8 mouse cellular contexts compared by ENCODE assay signal in genomic region chr3:122300983-122301919, GRCm38 (mm10). TPM values are rescaled to one million over a fixed set of nuclear protein-coding genes. Genes with fewer than 3 reads are reported as not detected.
DNase-seq lines count a peak whose midpoint lies in the region; ATAC-seq and TF ChIP-seq lines count a peak whose summit lies in the region.

No protein-coding gene starts in this region.

- H3K4me3 ChIP-seq in heart, adult 2 months, result no peak overlapping the region
- no peak overlapping the region for H3K4me3 ChIP-seq in heart, embryonic 12.5 days
- H3K4me3 ChIP-seq in forebrain, postnatal 0 days (ENCODE audit: low read depth, low read length), result no peak overlapping the region
- H3K4me3 ChIP-seq in kidney, postnatal 0 days (replicated peaks; ENCODE audit: low read depth, low read length), result no peak overlapping the region
- no peak overlapping the region for H3K4me3 ChIP-seq in liver, embryonic 14.5 days (ENCODE audit: insufficient read depth in 1 of 2, low read depth in 2 of 2, low read length in 2 of 2)

- H3K36me3 ChIP-seq in heart, adult 2 months (ENCODE audit: control insufficient read depth, insufficient read depth, low read length), result no peaks in the 10 kb centered on the region
- no peaks in the 10 kb centered on the region for H3K36me3 ChIP-seq in heart, embryonic 12.5 days
- H3K36me3 ChIP-seq in forebrain, postnatal 0 days (ENCODE audit: insufficient read depth), result no peaks in the 10 kb centered on the region
- no peaks in the 10 kb centered on the region for H3K36me3 ChIP-seq in kidney, postnatal 0 days (ENCODE audit: insufficient read depth, low read length)
- H3K36me3 ChIP-seq in liver, embryonic 14.5 days (replicated peaks; ENCODE audit: control insufficient read depth, insufficient read depth, low read depth), result no peaks in the 10 kb centered on the region

- H3K27me3 ChIP-seq in heart, adult 2 months (ENCODE audit: control insufficient read depth, insufficient read depth, low read length), result no peaks in the 10 kb centered on the region
- H3K27me3 ChIP-seq in heart, embryonic 12.5 days (replicated peaks), result peaks cover 28% of the 10 kb centered on the region
- H3K27me3 ChIP-seq in forebrain, postnatal 0 days (ENCODE audit: insufficient read depth, low read length), result no peaks in the 10 kb centered on the region
- no peaks in the 10 kb centered on the region for H3K27me3 ChIP-seq in kidney, postnatal 0 days (ENCODE audit: insufficient read depth, low read length)
- H3K27me3 ChIP-seq in liver, embryonic 14.5 days (ENCODE audit: control insufficient read depth, insufficient read depth, low read length), result no peaks in the 10 kb centered on the region

- H3K4me1 ChIP-seq in heart, adult 2 months (ENCODE audit: control insufficient read depth, insufficient read depth, low read length), result no peaks in the 10 kb centered on the region; the same call in none of the 2 replicates
- peaks cover 13% of the 10 kb centered on the region for H3K4me1 ChIP-seq in heart, embryonic 12.5 days (replicated peaks)
- no peaks in the 10 kb centered on the region for H3K4me1 ChIP-seq in forebrain, postnatal 0 days (ENCODE audit: insufficient read depth)
- H3K4me1 ChIP-seq in kidney, postnatal 0 days (replicated peaks; ENCODE audit: insufficient read depth, low read length), result 0 out of 2 replicates have a peak, but pooled peaks cover 9% of the 10 kb centered on the region
- H3K4me1 ChIP-seq in liver, embryonic 14.5 days (replicated peaks; ENCODE audit: control insufficient read depth in 2 of 2, insufficient read depth in 2 of 2, low read length in 1 of 2), result no peaks in the 10 kb centered on the region

- no peaks in the 10 kb centered on the region for H3K79me2 ChIP-seq in heart, adult 2 months (replicated peaks; ENCODE audit: control insufficient read depth, insufficient read depth, low read length)

- H3K4me2 ChIP-seq in heart, embryonic 12.5 days, result no peak overlapping the region
- no peak overlapping the region for H3K4me2 ChIP-seq in forebrain, postnatal 0 days (ENCODE audit: low read depth)
- no peak overlapping the region for H3K4me2 ChIP-seq in kidney, postnatal 0 days (ENCODE audit: low read length)
- no peak overlapping the region for H3K4me2 ChIP-seq in liver, embryonic 14.5 days (ENCODE audit: low read depth)

- ATAC-seq in heart, embryonic 12.5 days (ENCODE audit: insufficient number of reproducible peaks, low FRiP score), result no peak
- ATAC-seq in forebrain, postnatal 0 days, result peak; percentile 87
- peak; percentile 65; the same call in 1 of the 2 replicates for ATAC-seq in kidney, postnatal 0 days (replicated peaks; ENCODE audit: low FRiP score, low read depth)
- ATAC-seq in liver, embryonic 14.5 days (ENCODE audit: insufficient read depth), result peak; percentile 37; the same call in 1 of the 2 replicates

- H3K27ac ChIP-seq in heart, adult 2 months, result peak overlapping the region; percentile 36
- H3K27ac ChIP-seq in heart, embryonic 12.5 days (ENCODE audit: poor library complexity, severe bottlenecking), result no peak overlapping the region
- 0 out of 2 replicates have a peak overlapping the region, but pooled peaks have one; percentile 41 for H3K27ac ChIP-seq in forebrain, postnatal 0 days (ENCODE audit: low read depth, low read length)
- no peak overlapping the region for H3K27ac ChIP-seq in kidney, postnatal 0 days
- no peak overlapping the region for H3K27ac ChIP-seq in liver, embryonic 14.5 days

- TF ChIP-seq EP300 in heart, adult 2 months (IDR thresholded peaks at IDR 0.05; ENCODE audit: insufficient read depth, low read depth, low read length), result peak; percentile 69; the same call in 1 of the 2 replicates
- no peak for TF ChIP-seq EP300 in liver, embryonic 14.5 days (IDR thresholded peaks at IDR 0.05; ENCODE audit: low read depth)

- no peaks in the 10 kb centered on the region for H3K9me3 ChIP-seq in heart, embryonic 12.5 days (replicated peaks)
- no peaks in the 10 kb centered on the region for H3K9me3 ChIP-seq in forebrain, postnatal 0 days (ENCODE audit: low read length)
- no peaks in the 10 kb centered on the region for H3K9me3 ChIP-seq in kidney, postnatal 0 days (replicated peaks; ENCODE audit: low read length)
- H3K9me3 ChIP-seq in liver, embryonic 14.5 days (ENCODE audit: control insufficient read depth, low read length), result no peaks in the 10 kb centered on the region

- WGBS in heart, adult 2 months, result 33% methylated on average over 9 of the region's 9 CpGs
- WGBS in heart, embryonic 12.5 days, result 51% methylated on average over 9 of the region's 9 CpGs
- whole genome bisulfite sequencing in forebrain, postnatal 0 days, result 67% methylated on average over 9 of the region's 9 CpGs
- 44% methylated on average over 9 of the region's 9 CpGs for WGBS in kidney, postnatal 0 days
- 46% methylated on average over 9 of the region's 9 CpGs for WGBS in liver, embryonic 14.5 days (ENCODE audit: insufficient replicate concordance)

- no peak for TF ChIP-seq CTCF in heart, adult 2 months (IDR thresholded peaks at IDR 0.05)
- TF ChIP-seq CTCF in forebrain, postnatal 0 days (IDR thresholded peaks at IDR 0.05; ENCODE audit: low read depth), result no peak
- TF ChIP-seq CTCF in kidney, postnatal 0 days (IDR thresholded peaks at IDR 0.05; ENCODE audit: low read depth), result no peak
- no peak for TF ChIP-seq CTCF in liver, embryonic 14.5 days (IDR thresholded peaks at IDR 0.05; ENCODE audit: low read depth)

- no peak for TF ChIP-seq POLR2A in heart, adult 2 months (IDR thresholded peaks at IDR 0.05; ENCODE audit: insufficient read depth, low read depth, low read length)

- intact Hi-C loops in heart, adult 2 months (cut with DNase I), result no loop called here

- no peak overlapping the region for H3K9ac ChIP-seq in heart, adult 2 months (ENCODE audit: low read depth, low read length)
- no peak overlapping the region for H3K9ac ChIP-seq in heart, embryonic 12.5 days
- no peak overlapping the region for H3K9ac ChIP-seq in forebrain, postnatal 0 days
- H3K9ac ChIP-seq in kidney, postnatal 0 days (ENCODE audit: low read depth, low read length), result no peak overlapping the region
- H3K9ac ChIP-seq in liver, embryonic 14.5 days (replicated peaks), result no peak overlapping the region

- DNase-seq in heart, adult 2 months, result peak; percentile 39 to 61
- peak; percentile 89 to 94 for DNase-seq in adrenal gland, adult (ENCODE audit: inconsistent age in 2 of 2, low spot score in 1 of 2)
- DNase-seq in forebrain, postnatal 0 days, result peak; percentile 63
- DNase-seq in kidney, postnatal 0 days (ENCODE audit: low spot score), result peak; percentile 35
- no peak for DNase-seq in liver, embryonic 14.5 days (ENCODE audit: low read depth in 3 of 3, low spot score in 3 of 3)
- peak; percentile 35 for DNase-seq in skeletal muscle tissue, adult 2 months (ENCODE audit: low read depth, low spot score)
- DNase-seq in urinary bladder, postnatal 25 days (ENCODE audit: low spot score), result no peak

RNA-seq across cellular contexts. Expression of gene Bcar3, which starts 7.3 kb away (rescaled TPM):
- 1 to 10 TPM; 4.7 to 7.5 TPM for total RNA-seq in heart, adult 2 months (2021)
- 10.0 and 10.2 TPM in 2 replicates for polyA plus RNA-seq in heart, adult 2 months (2012; rRNA removed)
- polyA plus RNA-seq in heart, embryonic 12.5 days (2016; fragmentation: Nextera tagmentation; extraction: Ambion mirVana), result 6.0 and 7.3 TPM in 2 replicates
- 9.5 and 11.4 TPM in 2 replicates for total RNA-seq in forebrain, postnatal 0 days (2014; rRNA removed)
- 6.4 and 7.3 TPM in 2 replicates for polyA plus RNA-seq in forebrain, postnatal 0 days (2015; fragmentation: Nextera tagmentation; extraction: Ambion mirVana)
- 18.8 and 20.7 TPM in 2 replicates for polyA plus RNA-seq in kidney, postnatal 0 days (2015; fragmentation: Nextera tagmentation; extraction: Ambion mirVana)
- 3.5 and 4.2 TPM in 2 replicates for polyA plus RNA-seq in liver, embryonic 14.5 days (2012; rRNA removed)
- polyA plus RNA-seq in liver, embryonic 14.5 days (2014; fragmentation: Nextera tagmentation; extraction: Ambion mirVana), result 3.1 and 3.5 TPM in 2 replicates

RNA-seq across cellular contexts. Expression of gene Dnttip2, which starts 27.1 kb away (rescaled TPM):
- total RNA-seq in heart, adult 2 months (2021), result 10 to 100 TPM; 25.7 to 25.8 TPM
- polyA plus RNA-seq in heart, adult 2 months (2012; rRNA removed), result 6.9 and 11.1 TPM in 2 replicates
- 50.1 and 53.4 TPM in 2 replicates for polyA plus RNA-seq in heart, embryonic 12.5 days (2016; fragmentation: Nextera tagmentation; extraction: Ambion mirVana)
- total RNA-seq in forebrain, postnatal 0 days (2014; rRNA removed), result 18.5 and 23.9 TPM in 2 replicates
- 50.2 and 52.1 TPM in 2 replicates for polyA plus RNA-seq in forebrain, postnatal 0 days (2015; fragmentation: Nextera tagmentation; extraction: Ambion mirVana)
- 60.4 and 62.2 TPM in 2 replicates for polyA plus RNA-seq in kidney, postnatal 0 days (2015; fragmentation: Nextera tagmentation; extraction: Ambion mirVana)
- 12.2 and 24.0 TPM in 2 replicates for polyA plus RNA-seq in liver, embryonic 14.5 days (2012; rRNA removed)
- 36.5 and 37.0 TPM in 2 replicates for polyA plus RNA-seq in liver, embryonic 14.5 days (2014; fragmentation: Nextera tagmentation; extraction: Ambion mirVana)

RNA-seq across cellular contexts. Expression of gene Gclm, which starts 55.9 kb away (rescaled TPM):
- total RNA-seq in heart, adult 2 months (2021), result 10 to 100 TPM; 44.8 to 51.4 TPM
- polyA plus RNA-seq in heart, adult 2 months (2012; rRNA removed), result 20.7 and 22.5 TPM in 2 replicates
- 108 and 122 TPM in 2 replicates for polyA plus RNA-seq in heart, embryonic 12.5 days (2016; fragmentation: Nextera tagmentation; extraction: Ambion mirVana)
- total RNA-seq in forebrain, postnatal 0 days (2014; rRNA removed), result 20.5 and 29.4 TPM in 2 replicates
- 40.1 and 58.3 TPM in 2 replicates for polyA plus RNA-seq in forebrain, postnatal 0 days (2015; fragmentation: Nextera tagmentation; extraction: Ambion mirVana)
- 238 and 242 TPM in 2 replicates for polyA plus RNA-seq in kidney, postnatal 0 days (2015; fragmentation: Nextera tagmentation; extraction: Ambion mirVana)
- 95.7 and 140 TPM in 2 replicates for polyA plus RNA-seq in liver, embryonic 14.5 days (2012; rRNA removed)
- 360 and 422 TPM in 2 replicates for polyA plus RNA-seq in liver, embryonic 14.5 days (2014; fragmentation: Nextera tagmentation; extraction: Ambion mirVana)

Comparison
In these comparisons a context has a peak if more than half of its experiments do, and no peak if none do; other contexts are left out.
1. H3K27ac ChIP-seq: peak in heart, adult 2 months (single experiment) and forebrain, postnatal 0 days (single experiment); none in heart, embryonic 12.5 days (single experiment), kidney, postnatal 0 days (single experiment) and liver, embryonic 14.5 days (single experiment).
2. DNase-seq: peak in heart, adult 2 months (2 of 2), adrenal gland, adult (2 of 2), forebrain, postnatal 0 days (single experiment), kidney, postnatal 0 days (single experiment) and skeletal muscle tissue, adult 2 months (single experiment); none in liver, embryonic 14.5 days (0 of 3) and urinary bladder, postnatal 25 days (single experiment).